Mouse (Mus musculus) erythroblast, embryonic 14.5 days (primary cell): ENCODE results near the gene Epha6. TPM values are rescaled to one million over a fixed set of nuclear protein-coding genes. Genes with fewer than 3 reads are reported as not detected.

ENCODE experiments used
- H3K27me3 ChIP-seq: 2 replicates; pipeline ENCODE4 v1.6.1; 2012; ENCODE audit warnings: inconsistent platforms; ENCODE audit not compliant: control insufficient read depth
- H3K36me3 ChIP-seq: 2 replicates; pipeline ENCODE4 v1.6.1; 2012; ENCODE audit warnings: mild to moderate bottlenecking, inconsistent platforms; ENCODE audit not compliant: control insufficient read depth
- H3K4me1 ChIP-seq: 2 replicates; pipeline ENCODE4 v1.6.1; 2012; ENCODE audit warnings: inconsistent platforms; ENCODE audit not compliant: control insufficient read depth
- H3K4me3 ChIP-seq: replicated peaks from 2 replicates; pipeline ENCODE3; 2012; ENCODE audit warnings: moderate library complexity, mild to moderate bottlenecking, inconsistent platforms
- H3K9me3 ChIP-seq: 2 replicates; pipeline ENCODE4 v1.6.1; 2012; ENCODE audit warnings: low read length, inconsistent platforms, mixed read lengths; ENCODE audit not compliant: control insufficient read depth
- GATA1 ChIP-seq: IDR thresholded peaks from 2 replicates; pipeline ENCODE4 v1.6.1; 2012; ENCODE audit warnings: low read length, inconsistent platforms, mixed read lengths
- TAL1 ChIP-seq: IDR thresholded peaks from 3 replicates; pipeline ENCODE4 v1.6.1; 2012; ENCODE audit warnings: low read length, inconsistent platforms, mixed read lengths
- polyA plus RNA-seq: library from polyadenylated mRNA; stranded (reverse); fragments of >175 nt; gene quantifications from 2 replicates; pipeline ENCODE4 v1.2.3, GENCODE M21; 2012

The Epha6 gene
- polyA plus RNA-seq, 1 experiment: not detected

DNA sequence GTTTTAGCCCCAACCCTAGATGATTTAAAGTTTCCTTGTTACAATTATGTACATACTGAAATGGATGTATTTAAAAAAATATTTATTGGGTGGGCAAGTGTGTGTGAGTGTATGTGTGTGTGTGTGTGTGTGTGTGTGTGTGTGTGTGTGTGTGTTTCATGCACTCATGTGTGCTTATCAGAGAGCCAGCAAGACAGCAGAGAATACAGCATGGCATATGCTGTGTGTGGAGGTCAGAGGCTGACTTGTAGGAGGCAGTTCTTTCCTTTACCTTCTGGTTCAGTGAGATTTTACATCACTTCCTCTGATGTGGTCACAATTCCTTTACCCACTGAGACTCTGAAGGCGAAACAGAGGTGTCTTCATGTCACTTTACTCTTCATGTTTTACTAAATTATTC, 321.4 kb downstream of the Epha6 start:
- H3K9me3 ChIP-seq: no peaks in the 10 kb centered on the region
- no peak overlapping the region for H3K4me3 ChIP-seq
- H3K4me1 ChIP-seq: no peaks in the 10 kb centered on the region
- TF ChIP-seq TAL1: no peak
- no peak for TF ChIP-seq GATA1
- H3K27me3 ChIP-seq: no peaks in the 10 kb centered on the region
- H3K36me3 ChIP-seq: no peaks in the 10 kb centered on the region

DNA sequence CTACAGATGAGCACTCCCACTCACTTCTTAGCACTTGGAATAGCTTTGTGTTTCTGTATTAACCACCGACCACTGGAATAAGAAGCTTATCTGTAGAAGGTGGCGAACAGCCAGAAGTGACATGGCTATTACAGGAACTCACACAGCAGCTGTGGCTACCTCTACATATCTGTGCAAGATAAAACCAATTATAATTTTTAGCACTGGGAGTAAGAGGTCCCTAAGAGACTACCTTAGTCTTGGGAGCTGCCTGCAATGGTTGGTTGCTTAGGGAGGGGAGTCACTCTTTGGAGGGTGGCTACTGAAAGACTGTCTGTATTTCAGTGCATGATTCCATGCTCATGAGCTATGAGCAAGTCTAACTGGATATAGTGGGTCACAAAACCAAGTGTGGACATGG, 331.2 kb downstream of the Epha6 start:
- Histone ChIP-seq H3K4me3 (no peak overlapping the region), H3K4me1 (no peaks in the 10 kb centered on the region; the same call in 1 of the 2 replicates), H3K36me3 (no peaks in the 10 kb centered on the region), H3K27me3 (no peaks in the 10 kb centered on the region), H3K9me3 (no peaks in the 10 kb centered on the region)
- TF ChIP-seq GATA1 (no peak), TAL1 (no peak)

- no peaks in the 10 kb centered on the region; the same call in 1 of the 2 replicates for H3K4me1 ChIP-seq
- no peaks in the 10 kb centered on the region for H3K27me3 ChIP-seq
Measured at GRCm38 (mm10) chr16:60266367-60267351, 338.7 kb downstream of the Epha6 start.

GRCm38 (mm10) chr16:60264719-60265508, 340.4 kb downstream of the Epha6 start:
- no peaks in the 10 kb centered on the region; the same call in 1 of the 2 replicates for H3K4me1 ChIP-seq
- H3K9me3 ChIP-seq: no peaks in the 10 kb centered on the region
- no peaks in the 10 kb centered on the region for H3K27me3 ChIP-seq
- H3K36me3 ChIP-seq: no peaks in the 10 kb centered on the region
- TF ChIP-seq GATA1 (no peak), TAL1 (no peak)
- no peak overlapping the region for H3K4me3 ChIP-seq

More at GRCm38 (mm10) chr16:60266367-60267351, 338.7 kb downstream of the Epha6 start:
- no peaks in the 10 kb centered on the region for H3K36me3 ChIP-seq
- H3K9me3 ChIP-seq: no peaks in the 10 kb centered on the region
- H3K4me3 ChIP-seq: no peak overlapping the region
- TF ChIP-seq TAL1: no peak
- no peak for TF ChIP-seq GATA1

DNA sequence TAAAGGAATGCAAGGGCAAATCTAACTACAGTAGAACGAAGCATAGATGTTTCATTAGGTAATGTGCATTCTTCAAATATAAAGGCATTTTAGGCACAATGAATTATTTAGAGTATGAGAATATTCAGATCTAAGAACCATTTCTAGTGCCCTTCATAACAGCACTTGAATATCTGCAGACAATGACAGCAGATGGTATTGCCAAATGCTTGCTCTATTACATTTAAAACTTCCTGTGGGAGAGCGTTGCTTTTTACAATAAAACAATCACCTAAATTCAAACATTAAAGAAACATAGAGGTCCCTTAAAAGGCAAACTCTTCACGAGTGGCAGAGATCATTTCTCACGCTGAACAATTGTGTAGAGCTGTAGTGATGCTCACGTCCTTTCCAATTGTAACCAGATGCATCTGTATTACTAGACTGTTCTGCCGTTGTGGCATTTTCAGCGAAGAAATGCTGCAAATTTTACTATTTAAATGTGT, 347.1 kb downstream of the Epha6 start:
- Histone ChIP-seq H3K36me3 (no peaks in the 10 kb centered on the region), H3K9me3 (no peaks in the 10 kb centered on the region), H3K27me3 (no peaks in the 10 kb centered on the region), H3K4me1 (no peaks in the 10 kb centered on the region), H3K4me3 (no peak overlapping the region)
- TF ChIP-seq GATA1 (no peak), TAL1 (no peak)

DNA sequence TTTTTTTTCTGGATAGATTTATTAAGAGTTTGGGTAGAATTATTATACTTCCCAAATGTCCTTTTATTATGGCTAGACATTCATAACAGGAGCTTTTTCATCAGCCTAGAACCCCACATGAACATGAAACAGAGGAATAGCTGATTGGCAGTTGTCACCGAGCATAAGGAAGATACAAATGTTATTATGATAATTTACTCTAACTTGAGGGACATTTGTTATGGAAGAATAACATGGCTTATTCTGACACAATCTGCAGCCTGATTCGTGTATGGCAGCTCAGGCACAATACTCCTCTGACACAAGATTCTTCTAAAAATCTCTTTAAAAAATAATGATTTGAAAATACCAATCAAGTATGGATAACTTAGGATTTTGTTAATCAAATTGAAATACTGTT, 347.7 kb downstream of the Epha6 start:
- no peak overlapping the region for H3K4me3 ChIP-seq
- H3K36me3 ChIP-seq: no peaks in the 10 kb centered on the region
- no peaks in the 10 kb centered on the region for H3K27me3 ChIP-seq
- TF ChIP-seq TAL1 (no peak), GATA1 (no peak)
- H3K9me3 ChIP-seq: no peaks in the 10 kb centered on the region
- no peaks in the 10 kb centered on the region for H3K4me1 ChIP-seq

DNA sequence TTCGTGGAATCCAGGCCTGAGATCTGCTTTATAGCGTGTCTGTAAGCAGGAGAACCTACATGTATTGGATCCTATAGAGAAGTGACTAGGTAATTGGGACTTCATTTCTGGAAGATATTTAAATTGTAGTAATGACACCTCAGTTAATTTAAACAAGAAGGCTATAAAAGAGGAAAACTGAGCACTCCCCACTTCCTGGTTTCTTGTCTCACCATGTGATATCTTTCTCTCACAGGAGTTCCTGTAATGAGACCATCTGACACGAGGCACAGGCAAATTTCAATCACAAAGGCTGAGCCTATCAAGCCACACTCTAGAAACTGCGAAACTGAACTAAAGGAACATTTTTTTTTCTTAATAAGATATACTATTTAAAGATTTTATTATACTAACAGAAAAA, 348.3 kb downstream of the Epha6 start:
- H3K36me3 ChIP-seq: no peaks in the 10 kb centered on the region
- no peaks in the 10 kb centered on the region for H3K27me3 ChIP-seq
- H3K4me3 ChIP-seq: no peak overlapping the region
- no peaks in the 10 kb centered on the region for H3K9me3 ChIP-seq
- no peak for TF ChIP-seq GATA1
- no peak for TF ChIP-seq TAL1
- no peaks in the 10 kb centered on the region for H3K4me1 ChIP-seq

- no peak for TF ChIP-seq GATA1
- no peak for TF ChIP-seq TAL1
- H3K9me3 ChIP-seq: no peaks in the 10 kb centered on the region
- H3K4me1 ChIP-seq: no peaks in the 10 kb centered on the region
- no peaks in the 10 kb centered on the region for H3K36me3 ChIP-seq
- no peak overlapping the region for H3K4me3 ChIP-seq
- H3K27me3 ChIP-seq: no peaks in the 10 kb centered on the region
Measured at GRCm38 (mm10) chr16:60239356-60240190, 365.8 kb downstream of the Epha6 start.
